Mouse (Mus musculus) ES-E14 (cell line): ENCODE measurements around the gene Tns3. TPM values are rescaled to one million over a fixed set of nuclear protein-coding genes. Genes with fewer than 3 reads are reported as not detected.

ENCODE experiments used
- DNase-seq: peaks from one replicate; pipeline ENCODE4 v3.0.0-alpha.2; 2013; ENCODE audit warnings: low read depth, low spot score
- H3K27ac ChIP-seq: 2 replicates; pipeline ENCODE4 v1.5.1; 2012; ENCODE audit warnings: low read depth, mild to moderate bottlenecking, low read length, moderate library complexity, mixed read lengths; ENCODE audit not compliant: poor library complexity, insufficient read depth, severe bottlenecking
- H3K36me3 ChIP-seq: 2 replicates; pipeline ENCODE4 v1.6.1; 2012; ENCODE audit warnings: mild to moderate bottlenecking, low read length, moderate library complexity, mixed read lengths; ENCODE audit not compliant: control insufficient read depth, poor library complexity, insufficient read depth, severe bottlenecking
- H3K4me1 ChIP-seq, 2 experiments: fragments of 150-350 bp in 1 of 2; sonication (generic) in 1 of 2; 2 replicates each; pipeline ENCODE4 v1.6.1; 2012; ENCODE audit warnings: low read length in 2 of 2, mild to moderate bottlenecking in 1 of 2, mixed read lengths in 1 of 2; ENCODE audit not compliant: control insufficient read depth in 2 of 2, insufficient read depth in 2 of 2, poor library complexity in 1 of 2
- H3K4me3 ChIP-seq, 2 experiments: fragments of 150-350 bp in 1 of 2; sonication (generic) in 1 of 2; 2 replicates each; pipeline ENCODE4 v1.5.1; 2012; ENCODE audit warnings: low read length in 2 of 2, low read depth in 1 of 2, mild to moderate bottlenecking in 1 of 2, mixed read lengths in 1 of 2; ENCODE audit not compliant: insufficient read depth in 1 of 2, poor library complexity in 1 of 2, severe bottlenecking in 1 of 2
- H3K9ac ChIP-seq: 2 replicates; pipeline ENCODE4 v1.6.1; 2012; ENCODE audit warnings: low read depth, mild to moderate bottlenecking, low read length, mixed read lengths; ENCODE audit not compliant: poor library complexity, insufficient read depth, severe bottlenecking
- H3K9me3 ChIP-seq: fragments of 150-350 bp; sonication (generic); 2 replicates; pipeline ENCODE4 v1.6.1; 2012; ENCODE audit warnings: low read depth, mild to moderate bottlenecking, low read length; ENCODE audit not compliant: control insufficient read depth, insufficient read depth
- CHD2 ChIP-seq: IDR thresholded peaks from 2 replicates; pipeline ENCODE4 v1.6.1; 2014; ENCODE audit warnings: mild to moderate bottlenecking, low read depth, low read length, inconsistent platforms
- HCFC1 ChIP-seq: IDR thresholded peaks from 2 replicates; pipeline ENCODE4 v1.6.1; 2012; ENCODE audit warnings: low read length, inconsistent platforms, borderline replicate concordance; ENCODE audit not compliant: insufficient read depth
- MAFK ChIP-seq: IDR thresholded peaks from 2 replicates; pipeline ENCODE4 v1.6.1; 2014; ENCODE audit warnings: mild to moderate bottlenecking, low read depth, low read length, inconsistent platforms; ENCODE audit not compliant: insufficient read depth
- ZC3H11A ChIP-seq: IDR thresholded peaks from 2 replicates; pipeline ENCODE4 v1.6.1; 2012; ENCODE audit warnings: low read depth, mild to moderate bottlenecking, inconsistent platforms, low read length, borderline replicate concordance
- ZNF384 ChIP-seq: IDR thresholded peaks from 2 replicates; pipeline ENCODE4 v1.6.1; 2012; ENCODE audit warnings: low read depth, low read length, inconsistent platforms
- in situ Hi-C, 2 experiments: fragments of 600-800 bp; cut with MboI; formaldehyde crosslinking; loops; one replicate each; pipeline ENCODE4 v1.15.1; 2025; ENCODE audit warnings: low sequenced_read_pairs in 2 of 2, inconsistent platforms in 1 of 2; ENCODE audit not compliant: unreplicated experiment in 2 of 2
- total RNA-seq: library from RNA; depleted of rRNA; stranded (reverse); fragments of 300-350 nt; gene quantifications from 2 replicates; pipeline ENCODE4 v1.2.3, GENCODE M21; 2012

Gene Tns3
- total RNA-seq, 1 experiment = 111 TPM

- in situ Hi-C loops = no loop called here
- Histone ChIP-seq H3K9ac (no peak overlapping the region), H3K4me3 (no peak overlapping the region), H3K36me3 (no peaks in the 10 kb centered on the region), H3K9me3 (no peaks in the 10 kb centered on the region), H3K4me1 (peaks cover 15% of the 10 kb centered on the region in 2 experiments; a peak in 3 of 4 replicates), H3K27ac (no peak overlapping the region)
- DNase-seq = no peak
- TF ChIP-seq HCFC1 = no peak
- TF ChIP-seq ZNF384 = no peak
- TF ChIP-seq CHD2 = no peak
- no peak for TF ChIP-seq ZC3H11A
- no peak for TF ChIP-seq MAFK
Measured at GRCm38 (mm10) chr11:8697670-8698069, 33.3 kb upstream of the Tns3 start.

- H3K4me1 ChIP-seq = peaks cover 13 to 25% of the 10 kb centered on the region in 2 experiments
- no peak for DNase-seq
- TF ChIP-seq HCFC1 (no peak), ZNF384 (no peak), MAFK (no peak), CHD2 (no peak), ZC3H11A (no peak)
- H3K27ac ChIP-seq = no peak overlapping the region; the same call in 1 of the 2 replicates
- in situ Hi-C loops = no loop called here
- no peak overlapping the region for H3K4me3 ChIP-seq
- no peak overlapping the region for H3K9ac ChIP-seq
- H3K9me3 ChIP-seq = no peaks in the 10 kb centered on the region
- H3K36me3 ChIP-seq = no peaks in the 10 kb centered on the region
Measured at GRCm38 (mm10) chr11:8694096-8694495, 29.8 kb upstream of the Tns3 start.

GRCm38 (mm10) chr11:8692536-8693471, 28.5 kb upstream of the Tns3 start:
- no peak for TF ChIP-seq MAFK
- TF ChIP-seq ZNF384 = peak; percentile 69; the same call in 1 of the 2 replicates
- peak overlapping the region; percentile 75; the same call in 1 of the 2 replicates for H3K27ac ChIP-seq
- H3K4me3 ChIP-seq = peak overlapping the region in 1 of 2 experiments; percentile 0; a peak in 2 of 4 replicates
- H3K36me3 ChIP-seq = no peaks in the 10 kb centered on the region
- in situ Hi-C loops = no loop called here
- peak overlapping the region; percentile 41; the same call in 1 of the 2 replicates for H3K9ac ChIP-seq
- H3K4me1 ChIP-seq = peaks cover 16 to 25% of the 10 kb centered on the region in 2 experiments
- H3K9me3 ChIP-seq = no peaks in the 10 kb centered on the region
- DNase-seq = peak; percentile 79

- H3K36me3 ChIP-seq = no peaks in the 10 kb centered on the region
- in situ Hi-C loops = no loop called here
- no peak for DNase-seq
- no peak overlapping the region; the same call in 1 of the 2 replicates for H3K27ac ChIP-seq
- H3K4me3 ChIP-seq = no peak overlapping the region
- peak overlapping the region; percentile 41; the same call in 1 of the 2 replicates for H3K9ac ChIP-seq
- H3K9me3 ChIP-seq = no peaks in the 10 kb centered on the region
- TF ChIP-seq ZNF384 = no peak
- TF ChIP-seq HCFC1 = no peak
- TF ChIP-seq MAFK = no peak
- no peak for TF ChIP-seq CHD2
- TF ChIP-seq ZC3H11A = no peak
- peaks cover 16 to 25% of the 10 kb centered on the region in 2 experiments for H3K4me1 ChIP-seq
Measured at GRCm38 (mm10) chr11:8692162-8692535, 27.8 kb upstream of the Tns3 start.
